Mouse (Mus musculus): ENCODE data around the gene Chmp2b. TPM values are rescaled to one million over a fixed set of nuclear protein-coding genes. Genes with fewer than 3 reads are reported as not detected.

The Chmp2b gene
- polyA plus RNA-seq, 1 experiment from 2014 or later = 44.0 TPM

DNA sequence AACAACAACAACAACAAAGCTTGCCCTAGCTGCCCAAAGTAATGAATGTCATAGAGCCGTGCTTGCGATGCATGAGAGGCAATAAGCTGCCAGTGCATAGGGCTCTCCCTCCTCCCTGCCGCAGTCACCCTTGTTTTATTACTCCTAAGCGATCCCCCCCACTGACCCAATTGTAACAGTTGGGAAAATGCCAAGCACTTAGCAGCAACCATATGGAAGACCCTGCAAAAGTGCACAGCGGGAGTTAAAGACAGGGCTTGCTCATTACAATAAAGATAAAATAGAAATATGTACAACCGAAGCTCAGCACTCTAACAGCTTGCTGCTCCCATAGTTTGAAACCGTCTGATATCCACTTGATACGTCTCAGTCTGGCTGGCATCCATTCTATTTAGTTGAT, 1.8 kb upstream of the Chmp2b start:
- DNase-seq (ENCODE audit: low spot score, missing footprints) = no peak
- Histone ChIP-seq H3K4me1 (ENCODE audit: control insufficient read depth, insufficient read depth, low read length) (peaks cover 6% of the 10 kb centered on the region; the same call in 1 of the 2 replicates), H3K27me3 (ENCODE audit: control insufficient read depth, insufficient read depth, low read length) (no peaks in the 10 kb centered on the region), H3K4me2 (no peak overlapping the region), H3K9me3 (ENCODE audit: control insufficient read depth, low read length) (no peaks in the 10 kb centered on the region), H3K27ac (ENCODE audit: low read depth, low read length) (no peak overlapping the region), H3K4me3 (ENCODE audit: low read depth, low read length) (no peak overlapping the region), H3K9ac (ENCODE audit: low read length) (no peak overlapping the region), H3K36me3 (ENCODE audit: control insufficient read depth, insufficient read depth, low read length) (no peaks in the 10 kb centered on the region)
- WGBS = 86% methylated on average over 8 of the region's 8 CpGs
- no peak for ATAC-seq (ENCODE audit: low FRiP score)

DNA sequence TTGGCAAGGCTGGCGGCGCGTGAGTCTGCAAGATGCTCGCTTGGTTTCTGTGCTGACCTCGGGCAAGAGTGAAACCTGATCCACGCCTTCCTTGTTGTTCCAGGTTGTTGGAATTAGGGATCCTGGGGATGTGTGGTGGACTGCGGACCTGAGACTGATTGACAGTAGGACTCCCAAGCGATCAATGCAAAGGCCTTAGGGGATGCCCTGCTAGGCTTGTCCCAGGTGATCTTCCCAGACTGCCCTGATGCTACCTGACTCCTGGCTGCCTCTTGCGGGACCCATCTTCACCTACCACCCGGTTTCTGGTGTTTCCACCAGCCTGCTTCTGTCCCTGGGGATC, 309 bp upstream of the Chmp2b start:
- WGBS = under 1% methylated on average over 10 of the region's 10 CpGs
- H3K4me1 ChIP-seq (ENCODE audit: control insufficient read depth, insufficient read depth, low read length) = peaks cover 6% of the 10 kb centered on the region; the same call in 1 of the 2 replicates
- no peak overlapping the region for H3K27ac ChIP-seq (ENCODE audit: low read depth, low read length)
- H3K4me3 ChIP-seq (ENCODE audit: low read depth, low read length) = peak overlapping the region; percentile 89
- peak; percentile 80 for ATAC-seq (ENCODE audit: low FRiP score)
- no peaks in the 10 kb centered on the region for H3K27me3 ChIP-seq (ENCODE audit: control insufficient read depth, insufficient read depth, low read length)
- H3K4me2 ChIP-seq = peak overlapping the region; percentile 69
- no peaks in the 10 kb centered on the region for H3K9me3 ChIP-seq (ENCODE audit: control insufficient read depth, low read length)
- H3K9ac ChIP-seq (ENCODE audit: low read length) = peak overlapping the region; percentile 78
- no peaks in the 10 kb centered on the region for H3K36me3 ChIP-seq (ENCODE audit: control insufficient read depth, insufficient read depth, low read length)
- DNase-seq (ENCODE audit: low spot score, missing footprints) = no peak

DNA sequence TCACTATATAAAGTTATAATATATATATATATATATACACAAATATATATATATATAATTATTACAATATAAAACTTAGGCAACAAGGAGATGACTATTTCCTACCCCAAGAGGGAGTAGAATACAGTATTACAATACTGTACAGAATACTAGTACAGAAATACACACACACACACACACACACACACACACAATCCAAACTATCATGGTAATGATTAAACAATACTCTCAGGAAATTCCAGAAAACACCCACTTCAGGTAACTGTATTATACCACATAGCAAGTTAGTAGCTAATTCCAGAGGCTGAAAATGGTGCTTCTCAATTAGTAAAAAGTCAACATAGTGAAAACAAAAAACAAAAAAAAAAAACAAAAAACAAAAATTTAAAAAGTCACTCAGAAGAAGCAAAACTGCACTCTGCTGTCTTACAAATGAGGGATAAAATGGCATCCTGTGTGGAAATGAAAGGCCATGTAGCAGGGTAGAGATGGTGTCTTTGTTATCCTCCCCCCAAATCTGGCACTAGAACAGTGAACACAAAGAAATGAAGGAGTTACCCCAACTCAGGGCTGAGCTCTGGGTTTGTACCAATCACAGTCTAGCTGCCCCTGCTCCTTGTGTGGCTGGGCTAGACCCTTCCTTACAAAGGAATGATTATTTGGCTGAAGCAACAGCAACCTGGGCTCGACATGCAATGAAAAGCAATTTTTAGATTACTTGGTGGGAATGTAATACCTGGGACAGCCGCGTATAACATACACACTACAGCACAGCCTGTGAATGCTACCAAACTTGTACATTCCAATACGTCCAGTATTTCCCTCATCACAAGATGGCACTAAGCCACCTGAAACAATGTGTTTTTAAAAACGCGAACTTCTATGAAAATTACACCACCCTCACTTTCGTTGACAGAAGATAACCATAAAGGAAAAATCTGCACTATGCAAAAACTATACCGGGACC, 1.2 kb downstream of the Chmp2b start:
- Histone ChIP-seq H3K36me3 (ENCODE audit: control insufficient read depth, insufficient read depth, low read length) (no peaks in the 10 kb centered on the region), H3K4me2 (peak overlapping the region; percentile 69), H3K27me3 (ENCODE audit: control insufficient read depth, insufficient read depth, low read length) (no peaks in the 10 kb centered on the region), H3K4me3 (ENCODE audit: low read depth, low read length) (peak overlapping the region; percentile 89), H3K9ac (ENCODE audit: low read length) (peak overlapping the region; percentile 78; the same call in 1 of the 2 replicates), H3K4me1 (ENCODE audit: control insufficient read depth, insufficient read depth, low read length) (peaks cover 6% of the 10 kb centered on the region; the same call in 1 of the 2 replicates), H3K9me3 (ENCODE audit: control insufficient read depth, low read length) (no peaks in the 10 kb centered on the region), H3K27ac (ENCODE audit: low read depth, low read length) (no peak overlapping the region)
- ATAC-seq (ENCODE audit: low FRiP score) (no peak), DNase-seq (ENCODE audit: low spot score, missing footprints) (peak; percentile 90)
- WGBS = 22% methylated on average over 8 of the region's 8 CpGs

DNA sequence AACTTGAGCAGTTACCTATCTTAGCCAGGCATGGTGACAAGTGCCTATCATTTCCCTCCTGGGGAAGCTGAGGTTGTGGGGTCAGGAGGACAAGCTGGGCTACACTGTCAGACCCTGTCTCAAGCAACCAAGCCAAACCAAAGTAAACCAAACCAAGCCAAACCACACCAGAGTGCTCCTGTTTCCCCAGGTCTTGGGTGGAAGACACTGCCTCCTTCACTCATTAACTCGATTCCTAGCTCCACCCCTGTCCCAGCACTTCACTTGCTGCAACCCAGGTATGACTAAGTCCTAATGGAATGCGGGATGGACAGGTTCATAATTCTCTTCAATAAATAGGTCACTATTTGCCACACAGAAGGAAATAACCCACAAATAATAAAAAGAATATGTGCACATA, 2.9 kb downstream of the Chmp2b start:
- Histone ChIP-seq H3K9me3 (ENCODE audit: control insufficient read depth, low read length) (no peaks in the 10 kb centered on the region), H3K4me2 (no peak overlapping the region), H3K9ac (ENCODE audit: low read length) (no peak overlapping the region), H3K36me3 (ENCODE audit: control insufficient read depth, insufficient read depth, low read length) (no peaks in the 10 kb centered on the region), H3K27ac (ENCODE audit: low read depth, low read length) (no peak overlapping the region), H3K4me1 (ENCODE audit: control insufficient read depth, insufficient read depth, low read length) (peaks cover 6% of the 10 kb centered on the region; the same call in 1 of the 2 replicates), H3K4me3 (ENCODE audit: low read depth, low read length) (no peak overlapping the region), H3K27me3 (ENCODE audit: control insufficient read depth, insufficient read depth, low read length) (no peaks in the 10 kb centered on the region)
- DNase-seq (ENCODE audit: low spot score, missing footprints) (no peak), ATAC-seq (ENCODE audit: low FRiP score) (no peak)
- 96% methylated on average over 2 of the region's 2 CpGs for WGBS

DNA sequence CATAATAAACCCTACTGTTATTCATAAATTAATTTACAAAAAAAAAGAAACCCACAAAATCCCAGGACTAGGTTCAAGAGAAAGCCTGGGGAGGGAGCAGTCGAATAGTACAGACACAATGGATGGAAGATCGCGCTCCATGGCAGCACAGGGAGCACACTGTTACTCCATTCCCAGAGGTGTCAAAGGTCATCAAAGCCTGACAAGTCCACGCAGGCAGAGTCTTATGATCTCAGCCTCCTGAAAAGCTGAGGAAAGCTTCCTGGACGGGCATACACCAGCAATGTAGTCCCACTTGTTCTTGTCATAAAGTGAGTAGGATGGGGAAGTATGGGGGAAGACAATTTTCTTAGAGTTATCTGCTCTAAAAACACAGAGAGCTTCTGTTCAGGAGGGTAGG, 5.2 kb downstream of the Chmp2b start:
- Histone ChIP-seq H3K27me3 (ENCODE audit: control insufficient read depth, insufficient read depth, low read length) (no peaks in the 10 kb centered on the region), H3K36me3 (ENCODE audit: control insufficient read depth, insufficient read depth, low read length) (no peaks in the 10 kb centered on the region), H3K4me2 (no peak overlapping the region), H3K9ac (ENCODE audit: low read length) (no peak overlapping the region), H3K4me1 (ENCODE audit: control insufficient read depth, insufficient read depth, low read length) (peaks cover 3% of the 10 kb centered on the region; the same call in 1 of the 2 replicates), H3K4me3 (ENCODE audit: low read depth, low read length) (no peak overlapping the region), H3K27ac (ENCODE audit: low read depth, low read length) (no peak overlapping the region), H3K9me3 (ENCODE audit: control insufficient read depth, low read length) (no peaks in the 10 kb centered on the region)
- ATAC-seq (ENCODE audit: low FRiP score) = no peak
- WGBS = 65% methylated on average over 5 of the region's 5 CpGs
- no peak for DNase-seq (ENCODE audit: low spot score, missing footprints)

DNA sequence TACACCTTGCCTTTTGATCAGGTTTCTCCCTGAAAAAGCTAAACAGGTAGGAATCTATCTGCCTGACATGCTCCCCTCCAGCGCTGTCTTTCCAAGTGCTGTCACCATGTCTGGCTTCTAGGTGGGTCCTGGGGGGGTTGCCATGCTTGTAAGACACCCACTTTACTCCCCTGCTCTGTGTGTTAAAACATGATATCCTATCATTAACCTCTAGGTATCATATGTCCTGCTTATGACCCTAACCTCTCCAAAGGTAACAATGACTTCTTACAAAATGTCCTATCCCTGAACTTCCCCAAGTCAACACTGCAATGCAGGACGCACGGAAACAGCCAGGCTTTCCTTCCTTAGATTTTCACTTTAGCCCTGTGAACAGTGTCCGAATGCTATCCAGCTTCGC, 8.3 kb downstream of the Chmp2b start:
- no peaks in the 10 kb centered on the region for H3K27me3 ChIP-seq (ENCODE audit: control insufficient read depth, insufficient read depth, low read length)
- DNase-seq (ENCODE audit: low spot score, missing footprints) (no peak), ATAC-seq (ENCODE audit: low FRiP score) (no peak)
- 93% methylated on average over 5 of the region's 5 CpGs for WGBS
- H3K27ac ChIP-seq (ENCODE audit: low read depth, low read length) = no peak overlapping the region
- H3K36me3 ChIP-seq (ENCODE audit: control insufficient read depth, insufficient read depth, low read length) = no peaks in the 10 kb centered on the region
- H3K4me1 ChIP-seq (ENCODE audit: control insufficient read depth, insufficient read depth, low read length) = no peaks in the 10 kb centered on the region
- H3K9ac ChIP-seq (ENCODE audit: low read length) = no peak overlapping the region
- H3K4me3 ChIP-seq (ENCODE audit: low read depth, low read length) = no peak overlapping the region
- no peaks in the 10 kb centered on the region for H3K9me3 ChIP-seq (ENCODE audit: control insufficient read depth, low read length)
- H3K4me2 ChIP-seq = no peak overlapping the region

DNA sequence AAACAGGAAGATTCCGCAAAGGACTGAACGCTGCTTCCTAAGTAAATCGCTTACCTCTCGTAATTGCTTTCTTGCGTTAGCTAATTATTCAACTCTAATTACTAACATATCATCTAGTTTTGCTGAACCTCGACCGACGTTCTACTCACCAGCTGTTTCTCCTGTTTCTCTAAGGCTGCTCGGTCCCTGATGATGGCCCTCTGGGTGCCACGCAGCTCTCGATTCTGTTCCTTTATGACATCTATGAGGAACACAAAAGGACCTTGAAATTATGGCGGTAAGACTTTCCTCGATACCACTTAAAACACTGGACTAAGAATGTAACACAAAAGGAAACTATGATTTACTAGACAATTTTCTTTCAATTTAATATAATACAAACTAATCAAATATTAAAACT, 11.7 kb downstream of the Chmp2b start:
- Histone ChIP-seq H3K27ac (ENCODE audit: low read depth, low read length) (no peak overlapping the region), H3K27me3 (ENCODE audit: control insufficient read depth, insufficient read depth, low read length) (no peaks in the 10 kb centered on the region), H3K36me3 (ENCODE audit: control insufficient read depth, insufficient read depth, low read length) (no peaks in the 10 kb centered on the region), H3K9me3 (ENCODE audit: control insufficient read depth, low read length) (no peaks in the 10 kb centered on the region), H3K4me2 (no peak overlapping the region), H3K4me1 (ENCODE audit: control insufficient read depth, insufficient read depth, low read length) (no peaks in the 10 kb centered on the region), H3K9ac (ENCODE audit: low read length) (no peak overlapping the region), H3K4me3 (ENCODE audit: low read depth, low read length) (no peak overlapping the region)
- WGBS = 94% methylated on average over 13 of the region's 13 CpGs
- no peak for DNase-seq (ENCODE audit: low spot score, missing footprints)
- ATAC-seq (ENCODE audit: low FRiP score) = no peak

DNA sequence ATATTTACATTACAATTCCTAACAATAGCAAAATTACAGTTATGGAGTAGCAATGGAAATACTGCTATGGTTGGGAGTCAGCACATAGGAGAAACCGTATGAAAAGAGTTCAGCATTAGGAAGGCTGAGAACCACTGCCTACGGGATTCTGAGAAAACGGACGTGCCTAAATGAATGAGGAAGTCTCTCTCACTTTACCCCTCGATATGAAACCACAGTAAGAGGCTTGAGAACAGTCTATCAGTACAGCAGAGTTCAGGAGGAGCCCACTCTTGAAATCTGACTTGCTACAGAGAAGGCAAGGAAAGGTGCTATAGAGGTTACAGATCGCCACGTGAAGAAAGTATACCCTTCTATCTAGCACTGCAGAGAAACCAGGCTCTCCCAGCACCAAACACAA, 13.6 kb downstream of the Chmp2b start:
- Histone ChIP-seq H3K4me1 (ENCODE audit: control insufficient read depth, insufficient read depth, low read length) (no peaks in the 10 kb centered on the region), H3K36me3 (ENCODE audit: control insufficient read depth, insufficient read depth, low read length) (no peaks in the 10 kb centered on the region), H3K27ac (ENCODE audit: low read depth, low read length) (no peak overlapping the region), H3K4me2 (no peak overlapping the region), H3K27me3 (ENCODE audit: control insufficient read depth, insufficient read depth, low read length) (no peaks in the 10 kb centered on the region), H3K9ac (ENCODE audit: low read length) (no peak overlapping the region), H3K4me3 (ENCODE audit: low read depth, low read length) (no peak overlapping the region), H3K9me3 (ENCODE audit: control insufficient read depth, low read length) (no peaks in the 10 kb centered on the region)
- DNase-seq (ENCODE audit: low spot score, missing footprints) (no peak), ATAC-seq (ENCODE audit: low FRiP score) (no peak)
- WGBS = 88% methylated on average over 7 of the region's 7 CpGs

DNA sequence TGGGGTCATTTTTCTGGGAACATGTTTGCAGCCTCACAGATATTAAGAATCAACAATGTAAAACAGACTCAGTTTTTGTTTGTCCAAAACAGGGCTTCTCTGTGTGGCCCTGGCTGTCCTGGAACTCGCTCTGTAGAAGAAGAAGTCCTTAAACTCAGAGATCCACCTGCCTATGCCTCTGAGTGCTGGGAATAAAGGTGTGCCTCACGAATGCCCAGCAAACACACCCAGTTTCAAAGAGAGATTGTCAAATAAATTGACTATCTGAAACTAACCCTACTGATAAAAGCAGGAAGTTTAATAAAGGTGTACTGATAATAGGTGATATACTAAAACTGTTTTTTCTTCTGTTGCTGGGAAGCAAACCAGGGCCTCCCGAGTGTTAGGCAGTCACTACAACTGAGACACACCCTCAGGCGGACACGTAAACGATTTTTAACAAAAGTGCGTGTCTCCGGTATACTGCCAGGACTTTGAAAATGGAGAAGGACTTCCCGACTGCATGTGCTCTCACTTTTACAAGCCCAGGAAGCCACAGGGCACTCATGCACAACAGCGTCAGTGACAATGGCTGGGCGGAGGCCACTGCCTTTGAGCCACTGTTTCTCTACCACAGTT, 18.7 kb downstream of the Chmp2b start:
- Histone ChIP-seq H3K4me2 (no peak overlapping the region), H3K27ac (ENCODE audit: low read depth, low read length) (no peak overlapping the region), H3K36me3 (ENCODE audit: control insufficient read depth, insufficient read depth, low read length) (no peaks in the 10 kb centered on the region), H3K4me1 (ENCODE audit: control insufficient read depth, insufficient read depth, low read length) (no peaks in the 10 kb centered on the region), H3K27me3 (ENCODE audit: control insufficient read depth, insufficient read depth, low read length) (no peaks in the 10 kb centered on the region), H3K9ac (ENCODE audit: low read length) (no peak overlapping the region), H3K4me3 (ENCODE audit: low read depth, low read length) (no peak overlapping the region), H3K9me3 (ENCODE audit: control insufficient read depth, low read length) (no peaks in the 10 kb centered on the region)
- no peak for DNase-seq (ENCODE audit: low spot score, missing footprints)
- ATAC-seq (ENCODE audit: low FRiP score) = no peak
- 90% methylated on average over 11 of the region's 11 CpGs for WGBS

Data from midbrain, embryonic 11.5 days (tissue).